Comparison of ENCODE assay signal across 14 mouse cellular contexts in genomic region chr15:77056001-77056790, GRCm38 (mm10). TPM values are rescaled to one million over a fixed set of nuclear protein-coding genes. Genes with fewer than 3 reads are reported as not detected.
A peak's percentile ranks its signal among the peaks of the same experiment; 100 is the strongest.
DNase-seq lines count a peak whose midpoint lies in the region; ATAC-seq lines count a peak whose summit lies in the region.
"Had no signal": no experiment of that assay in that cellular context is flagged by ENCODE, and none has a peak within 500 bp of the region (broad histone marks: within the 10 kb centered on the region; RNA-seq: fewer than 3 reads in every experiment).

No protein-coding gene starts in this region.

- H3K4me3 ChIP-seq in heart, embryonic 12.5 days, result no peak overlapping the region
- no peak overlapping the region for H3K4me3 ChIP-seq in intestine, embryonic 14.5 days (ENCODE audit: low read depth, low read length)
- H3K4me3 ChIP-seq: liver, embryonic 15.5 days; neural tube, embryonic 12.5 days had no signal

- peak; percentile 68 for ATAC-seq in heart, embryonic 12.5 days (ENCODE audit: insufficient number of reproducible peaks, low FRiP score)
- ATAC-seq in intestine, embryonic 14.5 days (replicated peaks; ENCODE audit: low FRiP score, low TSS enrichment, low read depth), result peak; percentile 74; the same call in 1 of the 2 replicates

- WGBS in heart, embryonic 12.5 days, result 10% methylated on average over 6 of the region's 6 CpGs
- WGBS in intestine, embryonic 14.5 days, result 30% methylated on average over 6 of the region's 6 CpGs

- H3K4me2 ChIP-seq in heart, embryonic 12.5 days, result peak overlapping the region; percentile 1; the same call in 1 of the 2 replicates
- no peak overlapping the region for H3K4me2 ChIP-seq in intestine, embryonic 14.5 days (ENCODE audit: low read length)
- H3K4me2 ChIP-seq: liver, embryonic 15.5 days; neural tube, embryonic 12.5 days had no signal

- H3K9ac ChIP-seq in heart, embryonic 12.5 days, result peak overlapping the region; percentile 25; the same call in 1 of the 2 replicates
- H3K9ac ChIP-seq in intestine, embryonic 14.5 days (ENCODE audit: low read length), result no peak overlapping the region
- H3K9ac ChIP-seq: liver, embryonic 15.5 days; neural tube, embryonic 12.5 days had no signal

- no peak for DNase-seq in heart, adult 9 months (ENCODE audit: low spot score in 2 of 2)
- DNase-seq in urinary bladder, postnatal 14 days (ENCODE audit: low spot score), result peak; percentile 57
- DNase-seq in urinary bladder, postnatal 25 days (ENCODE audit: low spot score), result no peak
- no peak for DNase-seq in intestine, embryonic 14.5 days (ENCODE audit: low spot score)
- no peak for DNase-seq in left cerebral cortex, adult 9 months (ENCODE audit: low spot score in 2 of 2)
- no peak for DNase-seq in liver
- DNase-seq in left cerebral cortex, postnatal 14 days (ENCODE audit: low spot score in 2 of 2), result no peak
- DNase-seq: adrenal gland, postnatal 14 days; B cell, adult 2 months; gastrocnemius, postnatal 36 days had no signal

- intact Hi-C loops in left cerebral cortex, postnatal 14 days (cut with DNase I), result no loop called here

- peaks cover 2% of the 10 kb centered on the region; the same call in 1 of the 2 replicates for H3K9me3 ChIP-seq in heart, embryonic 12.5 days (replicated peaks)
- no peaks in the 10 kb centered on the region for H3K9me3 ChIP-seq in intestine, embryonic 14.5 days (ENCODE audit: control insufficient read depth, low read length)
- H3K9me3 ChIP-seq: liver, embryonic 15.5 days; neural tube, embryonic 12.5 days had no signal

- H3K36me3 ChIP-seq in heart, embryonic 12.5 days, result no peaks in the 10 kb centered on the region
- H3K36me3 ChIP-seq in intestine, embryonic 14.5 days (ENCODE audit: control insufficient read depth, insufficient read depth, low read length), result no peaks in the 10 kb centered on the region
- H3K36me3 ChIP-seq: liver, embryonic 15.5 days; neural tube, embryonic 12.5 days had no signal

- H3K4me1 ChIP-seq in heart, embryonic 12.5 days (replicated peaks), result peaks cover 33% of the 10 kb centered on the region
- H3K4me1 ChIP-seq in intestine, embryonic 14.5 days (replicated peaks; ENCODE audit: control insufficient read depth, insufficient read depth, low read length), result peaks cover 7% of the 10 kb centered on the region; the same call in 1 of the 2 replicates

- H3K27ac ChIP-seq in heart, embryonic 12.5 days (ENCODE audit: poor library complexity, severe bottlenecking), result peak overlapping the region; percentile 72
- H3K27ac ChIP-seq in intestine, embryonic 14.5 days (ENCODE audit: low read depth), result peak overlapping the region; percentile 51; the same call in 1 of the 2 replicates
- H3K27ac ChIP-seq: liver, embryonic 15.5 days; neural tube, embryonic 12.5 days had no signal

- no peaks in the 10 kb centered on the region for H3K27me3 ChIP-seq in heart, embryonic 12.5 days (replicated peaks)
- H3K27me3 ChIP-seq in intestine, embryonic 14.5 days (replicated peaks; ENCODE audit: control insufficient read depth, insufficient read depth, low read length), result no peaks in the 10 kb centered on the region
- H3K27me3 ChIP-seq: liver, embryonic 15.5 days; neural tube, embryonic 12.5 days had no signal

RNA-seq across cellular contexts. Expression of gene Mb, which starts 5.7 kb away (rescaled TPM):
- polyA plus RNA-seq in heart, embryonic 12.5 days (2016; fragmentation: Nextera tagmentation; extraction: Ambion mirVana), result 209 and 214 TPM in 2 replicates
- polyA plus RNA-seq in intestine, embryonic 14.5 days (2014; fragmentation: Nextera tagmentation; extraction: Ambion mirVana), result 0.35 and 0.65 TPM in 2 replicates
- total RNA-seq in left cerebral cortex, postnatal 14 days (2021), result not detected

RNA-seq across cellular contexts. Expression of gene Apol6, which starts 11.7 kb away (rescaled TPM):
- 0.36 TPM in 1 of 2 replicates, not detected in the other for polyA plus RNA-seq in heart, embryonic 12.5 days (2016; fragmentation: Nextera tagmentation; extraction: Ambion mirVana)
- 0.58 and 0.84 TPM in 2 replicates for polyA plus RNA-seq in intestine, embryonic 14.5 days (2014; fragmentation: Nextera tagmentation; extraction: Ambion mirVana)
- total RNA-seq in left cerebral cortex, postnatal 14 days (2021), result under 1 TPM; 0.20 to 0.40 TPM
- total RNA-seq: layer of hippocampus, adult 18-20 months had no signal
- polyA plus RNA-seq: neural tube, embryonic 12.5 days had no signal

Comparison
In these comparisons a context has a peak if more than half of its experiments do, and no peak if none do; other contexts are left out.
1. RNA of gene Mb, which starts 5.7 kb away (polyA plus RNA-seq): 209 to 214 TPM in heart, embryonic 12.5 days; 0.35 to 0.65 TPM in intestine, embryonic 14.5 days; every median in the first group is over 100 times any median in the second.